Mouse (Mus musculus) kidney, adult 11 months (tissue): ENCODE measurements around the gene Gm21985.
A peak's percentile ranks its signal among the peaks of the same experiment; 100 is the strongest.

Experiments
- DNase-seq: peaks from one replicate; pipeline ENCODE4 v3.0.0; 2022

The Gm21985 gene

DNA sequence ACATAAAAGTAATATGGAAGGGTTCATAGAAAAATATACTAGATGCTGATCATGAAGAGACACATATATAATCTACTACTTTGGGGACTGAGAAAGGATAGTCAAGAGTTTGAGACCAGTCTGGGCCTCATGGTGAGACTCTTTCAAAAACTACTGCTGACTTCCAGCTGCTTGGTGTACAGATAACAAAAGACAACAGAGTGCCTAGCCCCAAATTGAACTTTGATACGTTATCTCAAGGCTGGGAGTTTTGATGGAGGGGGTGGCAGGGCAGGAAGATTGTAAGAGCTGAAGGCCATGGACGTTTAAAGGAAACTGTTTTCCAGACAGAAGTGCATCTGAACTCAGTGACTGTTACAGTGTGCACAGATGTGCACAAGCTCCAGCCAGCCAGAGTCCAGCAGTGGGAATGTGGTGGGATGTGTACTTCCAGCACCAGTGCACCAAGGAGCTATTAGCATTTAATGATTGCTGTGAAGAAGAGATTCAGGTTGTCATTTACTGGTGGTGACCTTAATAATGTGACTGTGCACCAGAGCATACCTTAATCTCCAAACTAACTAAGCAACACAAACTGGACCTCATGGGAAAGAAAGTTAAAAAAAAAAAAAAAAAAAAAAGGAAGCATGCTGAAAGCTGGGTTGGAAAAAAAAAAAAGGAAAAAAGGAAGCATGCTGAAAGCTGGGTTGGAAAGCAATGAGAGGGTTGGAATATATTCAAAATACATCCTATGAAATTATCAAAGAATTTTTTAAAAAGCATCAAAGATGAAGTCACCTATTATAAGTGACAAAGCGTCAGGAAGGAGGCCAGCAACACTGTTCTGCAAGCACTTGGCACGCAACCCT lies 66.2 kb downstream of the Gm21985 start:
- DNase-seq: no peak

- no peak for DNase-seq
Observed at GRCm38 (mm10) chr2:112337211-112337610, 71.1 kb downstream of the Gm21985 start.

DNA sequence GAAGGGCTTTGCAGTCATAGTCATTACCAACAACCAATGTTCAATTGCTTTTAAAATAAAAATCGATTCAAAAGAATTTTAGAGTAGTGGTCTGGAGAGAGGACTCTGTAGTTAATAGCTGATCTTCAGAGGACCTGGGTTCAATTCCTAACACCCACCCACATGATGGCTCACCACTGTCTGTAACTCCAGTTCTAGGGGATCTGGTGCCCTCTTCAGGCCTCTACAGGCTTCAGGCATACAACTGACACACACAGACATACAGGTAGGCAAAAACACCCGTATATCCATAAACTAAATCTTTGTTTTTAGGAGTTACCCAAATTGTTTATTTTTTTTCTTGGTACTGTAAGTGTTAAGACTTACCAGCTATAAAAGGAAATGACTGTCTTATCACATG lies 73.6 kb downstream of the Gm21985 start:
- DNase-seq: no peak

DNA sequence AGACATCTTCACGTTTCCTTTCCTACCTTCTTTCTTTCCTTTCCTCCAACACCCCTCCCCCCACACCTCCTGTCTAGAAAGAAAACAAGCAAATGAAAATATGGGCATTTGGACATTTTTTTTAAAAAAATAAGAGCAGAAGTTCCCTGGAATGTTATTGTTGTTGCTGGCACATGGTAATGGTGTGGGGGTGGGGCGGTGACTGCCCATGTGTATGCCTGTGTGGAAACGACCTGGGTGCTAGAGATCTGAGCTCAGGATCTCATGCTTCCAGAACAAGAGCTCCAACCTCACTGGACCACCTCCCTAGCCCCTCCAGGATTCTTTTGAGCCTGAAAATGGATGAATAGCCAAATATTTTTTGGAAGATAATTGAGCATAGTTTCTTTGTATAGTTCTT lies 75.0 kb downstream of the Gm21985 start:
- no peak for DNase-seq

GRCm38 (mm10) chr2:112348246-112348645 lies 82.1 kb downstream of the Gm21985 start:
- DNase-seq: no peak

DNA sequence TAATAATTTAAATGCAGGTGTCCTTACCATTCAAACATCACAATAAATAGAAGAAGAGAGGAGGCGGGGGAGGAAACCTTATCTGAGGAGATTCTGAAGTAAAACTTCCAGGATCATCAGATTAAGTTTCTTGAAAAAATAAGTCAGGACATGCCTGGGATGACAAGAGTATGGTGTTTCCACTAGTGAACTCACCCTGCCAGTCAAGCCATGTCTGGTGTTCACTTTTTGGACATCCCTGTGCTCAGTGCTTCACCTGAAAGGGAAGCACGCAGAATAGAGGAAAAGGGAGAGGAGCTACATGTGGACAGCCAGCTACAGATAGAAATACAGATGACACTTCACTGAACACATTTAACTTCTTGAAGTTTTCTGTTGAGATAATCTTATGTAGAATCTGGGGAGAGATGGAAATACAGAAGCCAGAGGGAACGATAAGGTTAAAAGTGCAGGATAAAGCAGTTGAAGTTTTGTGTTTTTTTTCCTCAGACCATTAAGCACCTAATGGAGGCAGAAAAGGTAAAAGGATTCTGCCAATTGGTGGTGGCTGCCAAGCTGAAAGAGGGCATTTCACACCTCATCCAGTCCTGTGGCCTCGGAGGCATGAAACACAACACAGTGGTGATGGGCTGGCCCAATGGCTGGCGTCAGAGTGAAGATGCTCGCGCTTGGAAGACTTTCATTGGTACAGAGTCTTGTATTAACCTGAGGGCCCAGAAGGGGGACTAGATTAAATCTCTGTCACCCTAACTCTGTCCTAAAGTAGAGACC lies 87.8 kb downstream of the Gm21985 start:
- no peak for DNase-seq

DNA sequence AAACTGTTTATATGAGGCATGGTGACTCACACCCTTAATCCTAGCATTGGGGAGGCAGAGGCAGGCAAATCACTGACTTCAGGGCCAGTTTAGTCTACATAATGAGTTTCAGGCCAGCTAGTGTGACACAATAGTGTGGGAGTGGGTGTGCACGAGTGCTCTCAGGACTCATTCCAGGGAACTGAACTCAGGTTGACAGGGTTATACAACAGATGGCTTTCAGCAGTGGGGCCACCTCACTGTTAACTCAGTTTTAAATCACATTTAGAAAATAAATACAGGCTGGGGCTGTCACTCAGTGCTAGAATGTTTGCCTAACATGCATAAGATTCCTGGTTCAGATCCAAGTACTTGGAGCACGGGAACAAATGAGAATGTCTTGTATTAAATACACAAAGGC lies 93.5 kb downstream of the Gm21985 start:
- no peak for DNase-seq

GRCm38 (mm10) chr2:112360012-112360780 lies 94.1 kb downstream of the Gm21985 start:
- DNase-seq: no peak

GRCm38 (mm10) chr2:112360781-112361169 lies 94.7 kb downstream of the Gm21985 start:
- DNase-seq: no peak

DNA sequence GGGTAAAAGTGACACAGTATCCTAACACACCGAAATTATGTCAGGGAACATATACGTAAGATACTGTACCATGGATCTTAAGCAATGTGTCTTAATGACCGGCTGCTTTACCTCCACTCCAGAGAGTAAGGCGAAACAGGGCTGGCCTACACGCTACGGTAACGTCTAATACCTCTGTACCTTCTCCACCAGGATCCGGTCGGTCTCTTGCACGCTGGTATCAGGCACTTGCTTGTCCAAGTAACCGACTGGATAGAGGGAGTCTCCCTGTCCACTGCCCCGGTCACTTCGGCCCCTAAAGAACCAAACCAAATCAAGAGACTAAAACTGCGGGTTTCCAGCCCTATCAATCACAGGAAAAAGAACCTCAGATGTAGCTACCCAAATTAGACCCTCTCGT lies 101.1 kb downstream of the Gm21985 start:
- DNase-seq: no peak

GRCm38 (mm10) chr2:112367726-112368673 lies 101.9 kb downstream of the Gm21985 start, which contains the start of gene Emc4:
Gene Emc4 (minus strand): TSS chr2:112368027.
- peak; percentile 89 for DNase-seq

DNA sequence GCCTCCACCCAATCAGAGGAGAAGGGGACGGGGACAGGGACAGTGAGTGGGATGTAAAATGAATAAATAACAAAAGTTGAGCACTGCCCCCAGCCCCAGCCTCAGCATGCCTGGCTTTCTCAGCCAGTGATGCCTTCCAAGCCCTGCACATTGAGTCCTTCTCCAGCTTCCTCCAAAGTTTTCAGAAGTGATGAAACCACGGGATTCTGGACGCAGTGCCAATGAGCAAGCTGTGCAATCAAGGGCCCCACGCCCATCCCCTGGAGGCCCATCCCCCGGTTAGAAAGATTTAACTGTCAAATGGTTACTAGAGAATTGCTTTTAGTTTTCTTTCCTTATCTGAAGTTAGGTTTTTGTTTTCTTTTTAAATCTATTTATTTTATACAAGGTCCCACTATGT lies 103.8 kb downstream of the Gm21985 start:
- no peak for DNase-seq

- no peak for DNase-seq
Observed at GRCm38 (mm10) chr2:112373141-112373540, 107.0 kb downstream of the Gm21985 start.

DNA sequence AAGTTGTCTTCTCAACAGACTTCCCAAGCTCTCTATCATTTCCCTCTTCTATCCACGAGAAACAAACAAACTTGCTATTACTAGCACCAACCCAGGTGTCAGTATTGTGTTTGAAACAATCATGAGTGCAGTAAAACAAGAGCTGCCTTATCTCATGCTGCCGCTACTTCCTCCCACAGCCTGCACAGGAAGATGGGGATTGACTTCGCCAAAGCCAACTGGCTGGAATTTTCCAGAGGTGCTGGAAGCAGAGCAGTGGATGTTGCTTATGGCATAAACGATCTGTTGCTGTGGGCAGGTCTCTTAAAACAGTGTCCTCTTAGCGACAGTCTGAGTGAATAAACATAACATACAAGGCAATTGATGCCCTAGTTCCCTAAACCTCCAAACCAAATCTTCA lies 108.5 kb downstream of the Gm21985 start:
- DNase-seq: no peak

- peak; percentile 85 for DNase-seq
Observed at GRCm38 (mm10) chr2:112378973-112379898, 113.1 kb downstream of the Gm21985 start, which contains the start of gene Katnbl1. Gene Katnbl1 (plus strand): TSS chr2:112379211.

DNA sequence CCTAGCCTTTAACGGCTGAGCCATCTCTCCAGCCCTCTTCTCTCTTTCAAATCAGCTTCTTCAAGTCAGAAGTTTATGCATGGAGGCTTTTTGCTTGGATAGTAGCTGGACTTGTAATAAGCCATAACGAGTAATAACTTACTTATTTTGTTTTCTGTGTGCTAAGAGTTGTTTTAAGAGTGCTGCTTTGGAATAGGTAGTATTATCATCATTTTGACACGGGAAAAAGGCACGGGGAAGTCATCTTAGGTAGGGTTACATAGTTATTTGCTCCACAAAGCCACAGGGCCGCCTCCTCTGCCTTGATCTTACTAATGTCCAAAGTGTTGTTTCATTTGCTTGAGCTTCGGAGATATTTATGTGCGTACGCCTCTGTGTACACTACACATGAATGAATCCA lies 114.0 kb downstream of the Gm21985 start:
- no peak for DNase-seq

GRCm38 (mm10) chr2:112381219-112381618 lies 115.1 kb downstream of the Gm21985 start:
- no peak for DNase-seq

DNA sequence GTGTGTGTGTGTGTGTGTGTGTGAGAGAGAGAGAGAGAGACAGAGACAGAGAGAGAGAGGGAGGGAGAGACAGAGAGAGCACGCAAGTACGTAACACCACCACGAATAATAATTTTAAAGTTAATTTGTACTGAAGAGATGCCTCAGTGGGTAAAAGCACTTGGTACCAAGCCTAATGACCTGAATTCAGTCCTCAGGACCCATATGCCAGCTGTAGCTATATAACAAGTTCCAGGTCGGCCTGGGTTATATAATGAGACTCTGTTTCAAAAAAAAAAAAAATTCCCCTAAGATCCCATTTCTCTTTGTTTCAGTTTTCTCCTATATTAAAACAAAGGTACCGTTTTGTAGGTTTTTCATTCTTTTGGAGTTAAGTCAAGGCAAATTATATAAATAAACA lies 124.7 kb downstream of the Gm21985 start:
- DNase-seq: no peak

DNA sequence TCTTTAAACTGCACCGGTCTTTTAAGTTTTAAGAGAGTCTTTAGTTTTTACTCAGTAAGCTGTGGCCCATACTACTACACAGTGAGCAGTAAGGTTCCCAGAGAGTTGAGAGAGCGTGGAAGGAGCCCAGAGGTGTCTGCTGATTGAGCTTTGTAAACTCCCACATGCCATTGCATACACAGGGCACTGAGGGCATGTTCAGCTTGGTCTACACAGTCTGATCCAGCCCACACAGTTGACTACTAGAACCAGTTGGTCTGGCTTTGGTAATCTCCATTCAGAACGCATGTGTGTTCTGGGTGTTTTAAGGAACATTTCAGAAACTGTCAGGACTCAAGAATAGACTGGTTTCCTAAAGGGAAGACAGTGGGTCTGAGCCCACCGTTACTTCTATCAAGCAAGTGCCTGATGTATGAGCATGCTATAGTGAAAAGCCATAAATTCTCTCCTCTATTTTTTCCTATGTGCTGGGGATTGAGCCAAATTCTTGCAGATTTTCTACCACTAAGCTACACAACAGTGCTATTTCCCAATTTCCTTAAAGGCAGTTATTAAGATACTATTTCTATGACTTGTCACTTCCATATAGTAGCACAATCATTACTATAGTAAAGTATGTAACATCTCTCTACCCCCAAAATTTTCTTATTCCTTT lies 125.4 kb downstream of the Gm21985 start:
- no peak for DNase-seq

- DNase-seq: no peak
Observed at GRCm38 (mm10) chr2:112392689-112393088, 126.6 kb downstream of the Gm21985 start.
